Mouse (Mus musculus) G1E (cell line): ENCODE measurements around the gene Tmem129.

Experiments
- CTCF ChIP-seq: IDR thresholded peaks from 2 replicates; pipeline ENCODE4 v1.5.1; 2012; ENCODE audit warnings: low read depth, low read length, inconsistent platforms, mixed read lengths
- GATA1 ChIP-seq: IDR thresholded peaks from 2 replicates; pipeline ENCODE4 v1.6.1; 2012; ENCODE audit warnings: borderline replicate concordance, low read length, inconsistent platforms, mixed read lengths

- TF ChIP-seq CTCF (no peak), GATA1 (no peak)
These were observed 6.7 kb downstream of the Tmem129 start for GRCm38 (mm10) chr5:33651541-33651920.
